Mouse (Mus musculus): ENCODE measurements around the gene Prelid3b.

Prelid3b gene

DNA sequence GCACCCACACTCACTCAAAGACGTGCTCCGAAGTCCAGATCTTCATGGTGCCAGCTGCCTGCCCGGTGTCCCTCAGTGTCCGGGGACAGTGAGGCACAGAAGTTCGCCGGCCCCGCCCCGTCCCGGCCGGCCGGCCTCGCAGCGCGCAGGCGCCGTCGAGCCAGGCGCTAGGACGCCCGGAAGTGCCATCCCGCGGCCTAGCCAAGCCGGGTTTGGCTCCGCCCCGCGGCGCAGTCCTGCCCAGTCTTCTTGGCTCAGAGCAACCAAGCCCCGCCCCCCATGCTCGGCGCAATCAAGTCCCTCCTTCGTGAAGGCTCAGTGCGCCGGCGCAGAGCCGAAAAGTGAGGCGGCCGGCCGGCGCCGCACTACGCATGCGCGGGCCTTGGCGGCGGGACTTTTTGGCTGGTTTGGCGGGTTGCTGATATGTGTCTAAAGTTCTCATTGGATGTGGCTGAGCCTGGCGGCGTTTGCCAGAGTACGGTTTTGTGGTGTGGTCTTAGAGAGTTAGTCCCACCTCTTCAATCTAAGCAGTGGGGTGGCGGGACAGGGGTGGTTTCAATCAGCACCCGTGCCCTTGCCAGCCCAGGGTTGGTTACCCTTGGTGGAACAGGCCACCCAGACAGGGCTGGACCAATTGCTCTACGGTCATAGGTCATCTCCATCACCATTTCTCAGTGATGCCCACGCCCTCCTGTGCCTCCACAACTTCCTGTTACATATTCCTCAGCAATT lies at the start of gene Prelid3b:
Prelid3b (minus strand) TSS at position 264 of the 732 bp plus-strand sequence.
- DNase-seq, result peak; percentile 99

DNA sequence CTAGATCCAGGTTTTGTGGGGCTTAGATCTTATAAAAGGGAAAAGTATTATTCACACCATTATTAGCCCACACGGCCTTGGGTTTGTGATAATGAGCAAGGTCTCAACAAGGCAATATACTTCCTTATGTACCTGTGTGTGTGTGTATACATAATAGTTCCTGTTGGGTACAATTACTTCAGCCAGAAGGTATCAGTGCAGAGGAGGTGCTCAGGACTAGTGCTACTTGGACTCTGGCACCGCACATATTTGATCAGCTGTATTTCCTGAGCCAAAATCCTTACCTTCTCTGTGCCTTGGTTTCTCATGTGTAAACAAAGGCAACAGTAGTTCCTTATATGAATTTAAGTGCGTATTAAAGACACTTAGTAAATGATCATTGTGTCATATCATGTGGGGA lies 49.3 kb upstream of the Prelid3b start:
- DNase-seq, result no peak

DNA sequence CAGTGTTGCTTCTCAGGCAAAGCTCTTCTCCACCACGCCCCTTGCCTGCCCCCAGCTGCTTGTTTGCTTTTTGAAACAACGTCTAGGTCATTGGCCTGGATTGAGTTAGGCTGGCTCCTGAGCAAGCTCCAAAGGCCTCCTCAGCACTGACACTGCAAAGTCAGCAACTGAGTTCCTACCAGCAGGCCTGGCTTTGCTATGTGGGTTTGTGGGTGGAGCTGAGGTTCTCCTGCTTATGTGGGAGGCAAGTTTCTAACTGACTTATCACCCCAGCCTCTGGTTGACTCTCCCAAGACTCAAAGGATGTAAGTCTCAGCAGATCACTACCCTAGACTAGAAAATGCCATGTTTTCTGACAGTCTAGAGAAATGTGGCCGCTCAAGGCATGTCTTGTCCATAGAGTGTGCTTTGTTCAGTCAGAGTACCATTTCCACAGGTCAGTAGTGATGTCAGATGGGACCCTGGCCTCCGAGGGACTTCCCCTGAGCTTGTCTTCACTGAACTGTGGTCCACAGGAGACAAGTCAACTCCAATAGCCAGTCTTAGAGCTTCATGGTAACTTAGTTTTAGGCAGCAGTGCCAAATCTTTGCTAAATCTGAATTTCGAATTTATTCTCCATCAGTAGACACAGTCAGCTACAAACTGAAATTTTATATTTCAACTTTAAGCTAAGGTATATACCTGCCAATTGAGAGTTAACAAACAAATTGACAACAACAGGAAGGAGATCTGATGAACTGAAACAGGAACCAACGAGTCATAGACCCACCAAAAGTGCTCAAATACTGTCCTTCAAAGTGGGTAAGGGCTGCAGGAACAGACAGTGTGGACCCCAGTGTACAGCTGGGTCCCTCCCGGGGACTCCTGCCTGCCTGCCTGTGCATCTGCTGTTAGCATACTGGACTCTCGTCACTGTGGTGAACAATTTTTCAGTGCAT lies 44.5 kb upstream of the Prelid3b start:
- DNase-seq, result no peak

DNA sequence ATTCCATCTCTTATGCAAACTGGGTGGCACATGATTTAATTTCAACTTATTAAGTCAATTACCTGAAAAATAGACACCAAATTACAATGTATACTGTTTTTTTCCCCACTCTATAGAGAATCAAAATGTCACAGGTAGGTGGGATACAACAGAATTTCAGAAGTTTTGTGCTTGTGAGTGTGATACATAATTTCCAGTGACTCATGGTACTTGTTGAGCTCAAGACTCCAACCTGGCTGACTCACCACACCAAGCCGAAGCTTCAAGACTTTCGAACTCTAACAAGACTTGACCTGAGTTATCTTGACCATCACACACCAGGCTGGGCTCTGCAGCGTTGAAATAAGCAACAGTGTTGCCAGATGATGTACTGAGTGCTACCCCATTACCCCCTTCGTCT lies 42.0 kb upstream of the Prelid3b start:
- DNase-seq, result no peak

DNA sequence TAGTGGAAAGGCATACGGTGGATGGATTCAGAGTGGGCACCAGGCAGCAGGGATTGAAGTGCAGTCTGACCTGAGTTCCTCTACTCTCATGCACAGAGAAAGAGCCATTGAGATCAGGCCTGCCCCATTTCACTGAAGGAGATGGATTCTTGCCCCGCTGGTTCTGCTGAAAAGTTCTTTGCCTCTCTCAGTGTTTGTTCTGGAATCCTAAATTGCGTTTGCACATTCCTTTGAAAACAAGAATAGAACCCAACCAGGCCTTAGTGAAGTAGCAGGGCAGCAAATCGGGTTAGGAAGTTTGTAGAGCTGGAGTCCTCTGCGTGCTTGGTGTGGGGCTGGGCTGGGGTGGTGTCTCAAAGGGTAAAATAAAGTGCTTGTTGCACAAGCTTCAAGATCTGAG lies 40.9 kb upstream of the Prelid3b start:
- no peak for DNase-seq

DNA sequence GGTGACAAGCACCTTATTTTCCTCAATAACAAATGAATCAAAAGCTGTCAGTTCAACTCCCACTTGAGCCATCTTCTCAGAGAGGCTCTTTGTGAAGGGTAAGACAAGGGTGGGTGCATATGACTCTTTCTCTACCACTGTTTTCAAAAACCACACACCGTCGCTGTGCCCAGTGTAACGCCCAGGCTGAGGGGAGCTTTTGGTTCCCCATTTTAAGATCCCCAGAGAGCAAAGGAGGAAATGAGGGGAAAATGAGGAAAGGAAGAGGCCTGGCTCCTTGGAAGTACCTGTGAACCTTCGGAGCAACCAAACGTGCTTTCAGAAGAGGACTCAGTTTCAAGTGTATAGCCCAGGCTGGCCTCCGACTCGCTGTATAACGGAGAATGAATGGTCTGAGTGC lies 36.9 kb upstream of the Prelid3b start:
- DNase-seq, result no peak

DNA sequence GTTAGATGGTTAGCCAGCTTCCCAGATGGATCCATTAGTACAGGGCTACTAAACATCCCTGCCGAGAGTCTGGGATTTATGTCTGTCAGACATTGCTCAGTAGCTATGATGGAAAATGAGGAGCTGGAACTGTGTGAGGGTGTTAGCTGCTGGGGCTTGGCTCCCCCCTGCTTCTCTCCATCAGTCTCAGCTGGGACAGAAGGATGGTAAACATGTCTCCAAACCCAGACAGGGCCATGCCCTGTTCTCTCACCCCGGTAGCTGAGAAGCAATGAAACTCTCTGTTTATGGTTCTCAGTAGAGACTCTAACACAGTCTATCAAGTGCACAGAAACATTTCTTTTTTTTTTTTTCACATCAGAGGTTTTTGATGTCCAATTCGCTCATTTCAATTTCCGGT lies 35.1 kb upstream of the Prelid3b start:
- no peak for DNase-seq

DNA sequence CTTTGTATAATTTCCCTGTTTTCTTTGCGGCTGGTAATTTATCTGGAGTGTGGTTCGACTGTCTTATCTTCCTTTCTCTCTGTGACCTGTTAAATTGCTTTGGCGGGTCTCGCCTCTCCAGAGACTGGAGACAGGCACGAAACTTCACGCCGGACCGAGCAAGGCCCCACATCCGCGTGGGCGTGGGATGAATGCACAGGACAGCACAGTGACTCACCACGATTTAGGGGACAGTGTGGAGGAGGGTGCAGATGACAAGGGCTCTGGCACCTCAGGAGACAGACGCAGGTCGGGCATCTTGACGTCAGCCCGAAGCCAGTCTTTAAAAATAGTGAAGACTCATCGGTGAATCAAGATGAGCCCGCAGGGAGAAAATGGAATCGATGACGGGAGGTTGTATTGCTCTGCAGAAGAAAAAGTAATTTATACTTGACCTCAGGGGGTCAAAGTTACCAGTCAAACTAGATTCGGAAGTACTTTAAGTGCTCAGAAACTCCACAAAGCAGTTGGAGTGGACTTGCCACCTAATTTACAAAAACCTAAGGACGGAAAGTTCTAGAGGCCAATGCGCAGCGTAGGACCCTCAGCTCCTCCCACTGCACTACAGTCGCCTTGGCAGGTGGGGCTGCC lies 30.1 kb upstream of the Prelid3b start:
- peak; percentile 4 for DNase-seq

DNA sequence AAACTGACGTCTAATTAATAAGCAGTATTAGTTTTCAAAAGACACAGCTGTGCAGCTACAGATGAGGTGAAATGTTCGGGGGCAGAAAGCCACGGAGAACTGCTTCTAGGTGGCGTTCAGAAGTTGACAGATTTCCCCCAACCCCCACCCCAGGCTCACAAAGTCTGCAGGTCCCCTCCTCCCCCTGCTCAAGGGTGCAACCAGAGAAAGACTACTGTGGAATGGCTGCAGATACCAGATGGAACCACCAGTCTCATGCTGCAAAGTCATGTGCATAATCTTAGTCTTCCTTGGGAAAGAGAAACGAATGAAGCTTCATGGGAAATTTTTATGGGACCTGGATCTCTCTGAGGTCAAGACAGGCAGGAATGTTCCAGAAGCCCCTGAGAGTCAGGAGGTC lies 29.4 kb upstream of the Prelid3b start:
- peak; percentile 23 for DNase-seq

DNA sequence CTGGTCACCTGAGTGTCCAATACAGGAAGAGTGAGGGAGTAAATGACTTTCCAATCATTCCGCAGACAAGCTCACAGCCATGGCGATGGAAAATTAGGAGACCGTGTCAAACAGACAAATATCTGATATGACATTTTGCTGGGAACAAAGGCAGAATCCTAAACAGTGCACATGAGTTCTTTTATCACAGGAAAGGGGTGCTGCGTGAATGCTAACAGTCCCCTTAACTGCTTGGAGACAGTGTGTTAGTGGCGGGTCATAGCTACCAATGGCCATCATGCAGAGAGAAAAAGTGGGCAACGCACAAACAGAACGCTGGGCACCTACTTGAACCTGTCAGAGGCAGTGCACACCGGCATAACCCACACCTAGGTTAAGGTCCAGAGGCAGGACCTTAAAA lies 28.6 kb upstream of the Prelid3b start:
- DNase-seq, result peak; percentile 36

DNA sequence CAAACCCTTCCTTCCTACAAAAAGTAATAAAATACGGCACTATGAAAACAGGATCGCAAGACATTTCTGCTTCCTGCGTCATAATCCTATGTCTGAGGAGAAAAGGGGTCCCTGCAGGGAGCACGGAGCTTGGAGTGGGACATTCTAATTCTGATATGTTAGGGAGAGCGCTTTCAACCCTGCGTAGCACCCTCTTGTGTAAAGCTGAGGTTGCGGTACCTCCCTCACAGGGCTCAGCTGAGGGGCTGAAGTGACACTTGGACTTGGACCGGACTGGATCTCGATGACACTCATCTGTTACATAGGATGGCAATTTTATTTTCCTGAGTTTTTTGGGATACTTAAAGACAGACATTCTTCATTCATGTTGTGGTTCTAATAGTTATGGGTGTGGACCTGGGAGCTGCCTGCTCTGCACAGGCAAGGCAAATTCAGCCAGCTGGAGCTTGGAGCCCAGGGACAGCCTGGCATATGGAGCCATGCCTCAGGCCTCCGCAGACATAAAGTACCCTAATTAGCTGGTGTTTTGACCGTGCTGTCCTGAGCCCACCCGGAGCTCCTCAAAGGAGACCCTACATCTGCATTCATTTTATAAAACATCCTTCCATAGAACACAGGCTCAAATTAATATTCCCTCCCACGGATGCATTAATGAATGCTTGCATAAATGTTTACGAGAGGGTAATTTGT lies 28.1 kb upstream of the Prelid3b start:
- DNase-seq, result peak; percentile 41

DNA sequence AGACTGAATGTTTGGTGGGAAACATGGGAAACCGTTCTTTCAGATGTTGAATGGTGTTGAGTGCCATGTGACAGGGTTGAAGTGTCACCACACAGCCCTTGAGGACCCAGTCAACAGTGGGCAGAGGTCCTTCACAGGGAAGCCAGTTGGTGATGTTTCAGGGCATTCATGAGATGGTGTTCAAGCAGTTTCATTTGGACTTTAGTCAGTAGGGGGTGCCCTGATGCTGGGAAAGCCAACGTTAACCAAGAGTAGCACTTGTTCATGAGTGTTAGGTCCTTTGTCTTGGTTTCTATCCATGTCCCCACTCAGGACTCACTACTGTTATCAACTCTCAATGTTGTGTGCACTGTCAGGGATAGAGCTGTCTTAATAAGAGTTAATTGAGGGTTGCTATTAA lies 20.0 kb upstream of the Prelid3b start:
- DNase-seq, result no peak

DNA sequence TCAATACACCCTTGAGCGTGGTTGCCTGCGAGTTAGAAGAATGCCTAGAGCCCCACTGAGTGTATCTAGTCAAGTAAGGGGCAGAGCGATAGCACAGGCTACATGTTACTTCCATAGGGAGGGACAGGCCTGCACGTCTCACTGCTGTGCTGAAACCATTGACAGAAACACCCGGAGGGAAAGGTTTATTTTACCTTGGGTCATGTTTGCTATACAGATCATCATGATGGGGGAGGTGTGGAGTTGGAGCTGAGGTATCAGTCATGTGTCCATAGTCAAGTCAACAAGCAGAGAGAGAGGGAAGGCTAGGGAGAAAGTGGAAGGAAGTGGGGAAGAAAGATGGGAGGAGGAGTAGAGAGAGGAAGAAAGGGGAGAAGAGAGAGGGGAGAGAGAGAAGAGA lies 14.1 kb upstream of the Prelid3b start:
- no peak for DNase-seq

DNA sequence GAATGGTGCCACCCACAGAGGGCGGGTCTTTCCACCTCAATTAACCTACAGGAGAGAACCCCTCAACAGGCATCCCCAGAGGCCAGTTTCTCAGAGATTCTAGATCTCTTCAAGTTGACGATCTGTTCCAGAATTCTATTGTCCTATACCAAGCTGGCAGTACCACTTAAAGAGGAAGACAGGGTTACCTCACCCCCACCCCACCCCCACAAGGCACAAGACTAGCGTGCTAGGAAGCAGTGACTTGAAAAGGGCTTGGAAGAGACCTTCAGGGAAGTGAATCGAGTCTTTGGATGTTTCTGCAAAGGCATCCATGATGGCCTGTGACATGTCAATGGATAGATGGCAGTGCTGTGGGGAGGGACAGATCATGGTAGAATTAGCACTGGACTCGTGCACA lies 5.9 kb upstream of the Prelid3b start:
- no peak for DNase-seq

DNA sequence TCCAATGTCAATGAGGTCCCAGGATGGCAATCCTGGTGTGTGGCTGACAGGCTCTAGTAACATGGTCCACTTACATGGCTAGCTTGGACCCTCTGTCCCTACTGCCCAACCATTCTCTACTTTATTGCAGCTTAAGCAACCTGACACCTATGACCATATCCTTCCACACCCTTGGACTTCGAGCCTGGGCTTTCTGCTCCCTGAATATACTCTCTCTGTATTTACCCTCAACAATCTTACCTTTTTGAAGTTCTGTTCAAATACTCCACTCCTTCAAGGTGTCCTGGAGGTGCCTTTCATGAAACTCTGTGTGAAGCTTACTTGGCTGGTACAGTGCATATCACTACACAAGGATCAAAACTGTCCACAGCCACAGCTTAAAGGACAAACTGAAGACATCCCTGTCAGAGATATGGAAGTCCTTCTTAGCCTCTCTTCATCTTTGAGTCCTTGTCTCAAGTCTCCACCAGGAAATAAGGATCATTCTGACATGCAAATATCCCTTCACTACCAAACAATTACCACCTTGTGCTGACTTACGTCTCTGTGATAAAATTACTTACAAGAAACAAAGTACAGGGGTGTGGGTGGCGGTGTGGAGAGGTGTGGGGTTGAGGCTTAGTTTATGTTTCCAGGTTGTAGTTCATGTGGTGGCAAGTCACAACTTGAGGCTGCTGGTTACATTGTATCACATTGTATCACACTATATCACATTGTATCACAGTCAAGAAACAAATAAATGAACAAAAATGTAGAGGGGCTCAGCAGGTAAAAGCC lies 4.8 kb upstream of the Prelid3b start:
- no peak for DNase-seq

DNA sequence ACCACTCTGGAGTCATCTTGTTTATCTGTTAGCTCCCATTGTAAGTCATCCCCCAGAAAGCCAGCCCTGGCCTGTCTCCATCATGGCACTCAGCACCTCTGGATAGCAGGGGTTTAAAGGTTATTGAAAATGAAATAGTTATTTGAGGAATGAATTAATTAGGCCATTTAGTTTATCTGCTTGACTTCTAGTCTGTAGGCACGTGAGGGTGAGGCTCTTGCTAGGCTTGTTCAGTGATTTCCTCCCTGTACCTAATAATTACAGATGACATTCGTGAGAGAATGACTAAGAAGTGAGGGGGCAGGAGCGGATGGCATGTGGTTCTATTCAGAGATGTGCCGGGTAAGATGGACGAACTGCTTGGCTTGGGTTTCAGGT lies 658 bp upstream of the Prelid3b start:
- no peak for DNase-seq

DNA sequence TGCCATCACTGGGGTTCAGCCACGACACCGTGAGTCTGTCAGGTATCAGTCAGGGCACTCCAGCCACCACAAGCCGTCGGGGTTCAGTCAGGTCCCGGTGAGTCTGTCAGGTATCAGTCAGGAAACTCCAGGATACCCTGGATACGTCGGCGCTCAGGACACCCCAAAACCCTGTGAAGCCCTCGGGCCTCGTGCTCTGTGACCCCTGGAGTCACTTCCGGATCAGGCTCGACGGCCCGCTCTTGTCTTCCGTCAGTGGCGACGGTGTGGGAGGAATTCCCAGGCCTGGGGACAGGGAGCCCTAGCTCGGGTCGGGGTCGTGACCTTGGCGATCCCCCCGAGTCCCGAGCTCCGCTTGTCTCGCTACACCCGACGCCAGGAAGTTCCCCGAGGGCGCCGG lies 474 bp downstream of the Prelid3b start:
- no peak for DNase-seq

DNA sequence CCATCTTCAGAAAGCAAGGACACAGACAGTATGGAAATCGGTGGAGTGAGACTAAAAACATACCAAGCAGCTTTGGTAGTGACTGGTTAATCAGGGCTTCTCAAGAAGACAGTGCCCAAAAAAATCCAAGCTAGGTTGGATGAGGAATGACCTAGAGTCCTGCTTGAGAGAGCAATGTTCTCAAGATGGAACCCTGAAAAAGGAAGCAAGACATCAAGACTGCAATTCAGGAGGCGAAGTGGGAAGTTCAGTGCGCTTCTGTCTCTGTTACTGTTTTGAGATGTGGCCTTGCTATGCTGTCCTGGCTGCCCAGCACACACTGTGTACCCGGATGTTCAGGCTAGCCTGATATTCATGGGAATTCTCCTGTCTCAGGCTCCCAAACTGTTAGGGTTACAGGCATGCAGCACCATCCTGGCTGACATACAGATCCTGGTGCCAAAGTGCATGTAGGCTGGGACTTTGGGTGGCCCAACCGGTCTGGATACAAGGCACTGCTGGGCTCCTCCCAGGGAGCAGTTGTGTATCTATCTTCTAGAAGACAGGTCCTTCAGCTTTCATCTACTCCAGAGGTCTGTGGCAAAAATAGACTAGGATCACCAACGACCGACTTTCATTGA lies 2.0 kb downstream of the Prelid3b start:
- DNase-seq, result no peak

DNA sequence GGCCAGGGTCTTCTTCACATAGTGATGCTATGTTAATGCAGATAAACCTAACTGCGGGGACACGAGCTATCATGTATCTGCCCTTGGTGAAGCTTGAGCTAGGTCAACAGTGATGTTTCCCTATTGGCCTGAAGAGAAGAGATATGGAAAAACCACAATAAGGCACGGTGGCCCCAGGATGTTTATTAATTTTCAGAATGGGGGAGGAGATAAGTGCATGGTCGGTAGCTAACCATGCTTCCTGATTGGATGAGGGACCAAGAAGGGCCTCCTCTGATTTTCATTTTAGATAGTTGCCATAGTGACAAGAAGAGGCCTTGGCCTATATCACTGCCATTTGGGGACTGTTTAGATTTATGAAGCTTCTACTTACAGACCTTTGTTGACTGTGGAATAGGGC lies 2.5 kb downstream of the Prelid3b start:
- DNase-seq, result no peak

DNA sequence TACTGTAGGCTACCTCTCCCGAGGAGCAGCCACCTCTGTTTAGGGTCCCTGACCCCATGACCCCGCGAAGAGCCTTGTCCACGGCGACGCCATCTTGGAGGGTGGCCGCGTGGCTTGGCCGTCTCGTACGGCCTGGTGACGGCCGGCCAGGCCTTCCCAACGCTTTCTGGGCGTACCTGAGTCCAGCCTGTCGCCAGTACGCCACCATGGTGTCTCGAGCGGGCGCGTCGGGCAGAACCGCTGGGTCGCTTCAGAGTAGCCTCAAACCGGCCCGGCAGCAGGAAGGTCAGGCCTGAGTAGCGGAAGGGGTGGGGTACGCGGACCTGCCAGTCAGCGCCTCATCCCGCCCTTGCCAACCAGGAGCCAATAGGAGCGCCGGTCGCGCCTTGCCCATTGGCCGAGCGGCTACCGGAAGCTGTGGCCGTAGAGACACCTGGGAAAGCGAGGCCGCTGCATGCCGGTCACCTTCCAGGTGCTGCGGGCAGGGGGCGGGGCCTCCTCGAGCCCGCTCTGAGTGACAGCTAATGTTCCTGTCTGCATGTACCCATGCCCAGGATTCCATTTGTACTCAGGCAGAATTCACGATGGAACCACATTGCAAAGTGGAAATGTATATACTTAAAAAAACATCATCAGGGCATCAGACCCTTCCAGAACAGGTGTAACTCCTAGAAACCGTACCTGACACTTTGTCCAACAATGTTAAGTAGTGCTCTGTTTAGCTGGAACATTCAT lies 8.9 kb downstream of the Prelid3b start, which contains the start of gene Atp5e:
Atp5e (minus strand) TSS at position 317 of the 735 bp plus-strand sequence.
- peak; percentile 95 for DNase-seq

DNA sequence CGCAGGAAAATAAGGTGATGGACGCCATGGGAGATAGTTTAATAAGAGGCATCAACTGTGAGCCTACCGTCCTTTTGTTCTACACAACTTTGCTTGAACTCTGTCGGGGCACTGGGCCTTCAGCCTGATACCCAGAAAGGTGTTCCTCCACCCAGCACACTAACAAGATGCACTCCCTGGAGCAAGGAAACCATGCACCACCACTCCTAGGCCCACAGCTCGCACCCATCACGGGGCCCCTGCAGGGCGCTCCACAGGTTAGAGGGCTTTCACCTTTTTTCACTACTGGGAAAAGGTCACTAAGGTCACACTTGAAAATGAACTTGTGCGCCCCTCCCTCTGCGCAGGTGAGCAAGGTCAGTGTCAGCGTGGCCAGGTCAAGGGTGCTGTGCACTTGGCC lies 9.5 kb downstream of the Prelid3b start:
- DNase-seq, result no peak
